Mouse (Mus musculus) kidney, adult 2 months (tissue): ENCODE data around the gene 4930469K13Rik.

ENCODE experiments used
- CTCF ChIP-seq: fragments of 200-500 bp; conservative IDR thresholded peaks from 2 replicates; pipeline ENCODE4 v1.5.1; 2011; ENCODE audit warnings: low read depth, mild to moderate bottlenecking, control low read depth, low read length, moderate library complexity, mixed read lengths; ENCODE audit not compliant: insufficient read depth, insufficient read length
- POLR2A ChIP-seq: fragments of 200-500 bp; IDR thresholded peaks from one replicate; pipeline ENCODE4 v1.6.1; 2011; ENCODE audit warnings: low read depth, low read length, control low read depth

- TF ChIP-seq CTCF: no peak
- no peak for TF ChIP-seq POLR2A
These were observed 88.1 kb downstream of the 4930469K13Rik start for GRCm38 (mm10) chr11:34010133-34010858.
